Mouse (Mus musculus) heart, embryonic 16.5 days (tissue): ENCODE data around the gene Mgll. TPM values are rescaled to one million over a fixed set of nuclear protein-coding genes. Genes with fewer than 3 reads are reported as not detected.

Experiments used
- ATAC-seq: fragments of 200-750 bp; cut with Nextera tagmentation; replicated peaks from 2 replicates; pipeline ENCODE4 v1.8.0; 2017; ENCODE audit warnings: moderate number of reproducible peaks; ENCODE audit not compliant: insufficient read depth, low FRiP score; ENCODE audit errors: extremely low read depth
- H3K27ac ChIP-seq: fragments of 300-500 bp; sonication (generic); 2 replicates; pipeline ENCODE4 v1.5.1; 2014; ENCODE audit warnings: mild to moderate bottlenecking, low read length, control low read depth, moderate library complexity
- H3K27me3 ChIP-seq: fragments of 300-500 bp; sonication (generic); 2 replicates; pipeline ENCODE4 v1.6.1; 2014; ENCODE audit warnings: low read length, mixed read lengths; ENCODE audit not compliant: control insufficient read depth, insufficient read depth
- H3K36me3 ChIP-seq: fragments of 300-500 bp; sonication (generic); 2 replicates; pipeline ENCODE4 v1.6.1; 2014; ENCODE audit not compliant: control insufficient read depth, insufficient read depth
- H3K4me1 ChIP-seq: fragments of 300-500 bp; sonication (generic); 2 replicates; pipeline ENCODE4 v1.6.1; 2014; ENCODE audit warnings: low read length, mixed read lengths; ENCODE audit not compliant: control insufficient read depth, insufficient read depth
- H3K4me2 ChIP-seq: fragments of 300-500 bp; sonication (generic); 2 replicates; pipeline ENCODE4 v1.6.1; 2014; ENCODE audit warnings: low read depth, mild to moderate bottlenecking, control low read depth, low read length
- H3K4me3 ChIP-seq: fragments of 300-500 bp; sonication (generic); 2 replicates; pipeline ENCODE4 v1.5.1; 2014; ENCODE audit warnings: mild to moderate bottlenecking, control low read depth, low read length
- H3K9ac ChIP-seq: fragments of 300-500 bp; sonication (generic); 2 replicates; pipeline ENCODE4 v1.6.1; 2014; ENCODE audit warnings: low read length, control low read depth
- H3K9me3 ChIP-seq: fragments of 300-500 bp; sonication (generic); replicated peaks from 2 replicates; pipeline ENCODE4 v1.6.1; 2016; ENCODE audit warnings: low read length; ENCODE audit not compliant: control insufficient read depth
- WGBS: fragments of 180-500 bp; shearing (Covaris S2); extraction: QIAGEN DNeasy Blood & Tissue Kit; methylation state at CpG from one replicate; pipeline ENCODE4 v1.1.7; 2014; 5-methylcytosine and 5-hydroxymethylcytosine counted together
- polyA plus RNA-seq: library from polyadenylated mRNA; unstranded; fragments of >200 nt; fragmentation: Nextera tagmentation; extraction: Ambion mirVana; gene quantifications from 2 replicates; pipeline ENCODE4 v1.2.1, GENCODE M21; 2015

Mgll gene
- polyA plus RNA-seq: 54.0 and 65.2 TPM in 2 replicates

DNA sequence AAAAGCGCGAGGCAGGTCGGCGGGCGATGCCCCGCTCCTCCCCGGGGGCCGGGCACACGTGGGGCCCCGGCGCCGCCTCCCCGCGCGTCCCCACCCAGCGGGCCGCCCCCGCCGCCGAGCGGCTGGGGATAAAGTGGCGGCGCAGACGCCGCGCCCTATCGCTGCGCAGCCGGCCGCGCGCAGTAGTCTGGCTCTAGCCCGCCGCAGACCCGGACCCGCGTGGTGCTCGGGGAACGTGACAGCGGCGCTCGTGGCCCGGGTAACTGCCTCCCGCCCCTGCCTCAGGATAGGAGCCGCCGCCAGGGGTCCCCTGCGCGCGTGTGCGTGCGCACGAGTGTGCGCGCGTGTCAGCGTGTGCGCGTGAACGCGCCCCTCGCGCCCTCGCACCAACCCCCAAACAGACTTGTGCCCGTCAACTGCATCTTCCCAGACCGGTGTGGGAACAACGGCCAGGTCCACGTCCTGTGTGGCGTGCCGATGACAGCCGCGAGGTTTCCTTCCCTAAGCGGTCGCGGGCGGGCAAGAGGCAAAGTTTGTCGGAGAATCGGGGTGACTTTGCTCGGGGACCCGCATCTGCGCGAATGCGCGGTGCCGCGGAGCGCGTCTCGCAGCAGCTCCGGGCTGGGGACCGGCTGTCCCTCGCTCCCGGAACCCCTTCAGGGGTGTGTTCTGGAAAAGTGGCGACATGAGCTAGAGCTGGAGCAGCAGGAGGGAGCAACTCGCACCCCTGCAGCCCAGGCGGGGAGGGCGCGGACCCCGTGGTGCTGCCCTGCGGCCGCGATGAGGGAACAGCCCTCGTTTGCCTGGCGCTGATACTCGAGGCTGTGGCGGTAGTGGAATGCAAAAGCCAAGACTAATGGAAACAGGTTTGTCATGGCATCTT lies at the start of gene Mgll:
Mgll (plus strand) TSS at position 100 of the 883 bp plus-strand sequence.
- no peaks in the 10 kb centered on the region; the same call in 1 of the 2 replicates for H3K27me3 ChIP-seq
- peak within 1 kb of the TSS; percentile 98 for H3K4me2 ChIP-seq
- peak within 1 kb of the TSS; percentile 83 for H3K9ac ChIP-seq
- peak; percentile 84 for ATAC-seq
- no peaks in the 10 kb centered on the region for H3K9me3 ChIP-seq
- H3K27ac ChIP-seq: peak within 1 kb of the TSS; percentile 60
- H3K4me1 ChIP-seq: no peaks in the 10 kb centered on the region; the same call in 1 of the 2 replicates
- H3K4me3 ChIP-seq: peak within 1 kb of the TSS; percentile 83
- WGBS: under 1% methylated on average over 105 of the region's 105 CpGs
- H3K36me3 ChIP-seq: no peaks in the 10 kb centered on the region

DNA sequence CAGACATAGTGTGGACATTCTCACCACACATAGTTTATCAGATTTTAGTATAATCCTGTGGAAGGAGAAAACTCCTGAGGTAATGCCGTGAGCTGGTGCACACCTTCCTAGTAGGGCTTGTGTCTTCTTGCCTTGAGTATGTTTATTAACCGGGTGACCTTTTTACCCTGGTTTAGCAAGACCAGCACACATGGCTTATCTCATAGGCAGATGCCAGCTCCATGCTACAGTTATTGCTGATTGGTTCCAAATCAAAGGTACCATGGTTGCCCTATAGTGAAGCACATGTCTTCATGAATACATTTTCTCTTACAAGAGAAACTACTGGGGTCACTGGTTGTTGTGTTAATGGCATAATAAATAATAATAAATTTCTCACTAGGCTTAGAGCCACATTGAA lies 48.4 kb upstream of the Mgll start:
- Histone ChIP-seq H3K4me2 (no peak overlapping the region), H3K27ac (no peak overlapping the region), H3K9ac (no peak overlapping the region), H3K9me3 (no peaks in the 10 kb centered on the region), H3K36me3 (no peaks in the 10 kb centered on the region), H3K4me3 (no peak overlapping the region), H3K4me1 (no peaks in the 10 kb centered on the region), H3K27me3 (no peaks in the 10 kb centered on the region)
- 82% methylated on average over 2 of the region's 2 CpGs for WGBS
- ATAC-seq: no peak

DNA sequence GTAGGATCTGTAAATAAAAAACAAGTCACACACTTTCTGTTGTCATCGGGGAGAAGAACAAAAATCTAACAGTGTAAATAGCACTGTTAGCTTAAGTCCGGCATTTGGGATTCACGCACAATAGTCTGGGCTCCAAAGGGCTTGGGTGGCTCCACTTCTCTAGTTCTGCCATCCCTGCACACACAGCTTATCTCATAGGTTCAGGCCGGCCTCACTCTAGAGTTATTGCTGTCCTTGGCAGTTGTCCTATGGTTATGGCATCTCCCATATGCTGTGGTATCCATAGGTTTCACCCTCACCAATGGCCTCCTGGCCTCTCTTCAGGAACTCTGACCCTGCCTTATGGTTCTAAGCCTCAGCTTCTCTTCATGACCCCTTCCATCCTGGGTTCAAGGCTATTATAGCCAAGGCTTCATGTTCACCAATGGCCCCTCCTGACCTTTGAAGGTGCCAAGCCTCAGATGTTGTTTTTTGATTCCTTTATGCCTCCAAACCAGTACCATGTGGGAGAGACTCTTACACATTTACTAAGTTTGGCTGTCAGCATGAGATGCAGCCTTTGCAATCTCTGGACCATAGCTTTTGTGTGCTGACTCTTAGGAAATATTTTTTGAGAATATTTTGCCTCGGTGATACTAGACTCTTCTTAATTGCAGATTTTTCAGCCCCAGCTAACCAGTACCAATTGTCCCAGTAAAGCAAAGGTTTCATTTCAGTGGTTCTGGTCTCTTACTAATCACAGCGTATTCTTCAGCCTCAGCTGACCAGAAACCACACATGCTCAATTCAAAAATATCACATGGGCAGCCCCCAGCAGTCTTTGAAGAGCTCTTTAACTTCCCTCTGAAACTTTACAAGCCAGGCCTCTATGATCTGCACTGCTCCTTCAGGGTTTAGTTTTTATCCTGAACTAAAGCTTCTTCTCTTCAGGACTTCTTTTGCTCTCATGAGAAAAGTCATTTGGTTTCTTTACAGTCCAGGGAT lies 47.2 kb upstream of the Mgll start:
- no peak for ATAC-seq
- 85% methylated on average over 6 of the region's 6 CpGs for whole genome bisulfite sequencing
- Histone ChIP-seq H3K9me3 (no peaks in the 10 kb centered on the region), H3K9ac (no peak overlapping the region), H3K36me3 (no peaks in the 10 kb centered on the region), H3K4me1 (no peaks in the 10 kb centered on the region), H3K4me3 (no peak overlapping the region), H3K4me2 (no peak overlapping the region), H3K27me3 (no peaks in the 10 kb centered on the region), H3K27ac (no peak overlapping the region)

DNA sequence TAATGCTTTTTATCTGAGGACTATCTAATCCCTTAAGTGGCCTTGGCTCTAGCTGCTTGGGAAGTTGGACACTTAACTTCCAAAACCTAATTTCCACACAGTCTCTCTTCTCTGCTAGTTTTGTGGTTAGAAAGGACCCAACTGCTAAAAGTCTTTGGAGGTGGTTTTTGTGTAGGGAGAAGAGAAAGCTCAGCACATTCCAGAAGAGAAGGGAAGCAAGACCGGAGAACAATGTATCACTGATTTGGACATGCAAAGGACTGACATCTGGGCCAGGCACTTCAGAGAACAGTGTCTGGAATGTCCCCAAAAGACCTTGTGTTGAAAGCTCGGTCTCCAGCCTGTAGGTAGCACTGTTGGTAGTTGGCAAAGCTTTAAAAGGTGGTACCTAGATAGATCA lies 46.5 kb upstream of the Mgll start:
- 33% methylated on average over 2 of the region's 2 CpGs for WGBS
- H3K9ac ChIP-seq: no peak overlapping the region
- no peak for ATAC-seq

DNA sequence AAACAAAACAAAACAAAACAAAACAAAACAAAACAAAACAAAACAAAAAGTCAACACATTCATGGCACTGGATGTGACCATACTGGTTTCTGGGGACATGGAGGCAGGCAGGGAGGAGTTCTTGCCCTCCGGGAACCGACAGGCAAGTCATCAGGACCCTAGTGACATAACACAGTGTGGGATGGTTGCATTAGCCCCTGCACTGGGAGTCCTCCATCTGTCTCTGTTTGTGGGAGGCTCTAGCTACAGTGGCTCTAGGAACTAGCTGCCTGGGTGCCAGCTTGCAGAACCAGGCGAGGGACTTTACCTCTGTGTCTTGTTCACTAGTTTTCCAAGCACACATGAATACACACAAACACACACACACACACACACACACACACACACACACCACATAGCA lies 43.2 kb upstream of the Mgll start:
- Histone ChIP-seq H3K9ac (no peak overlapping the region), H3K9me3 (no peaks in the 10 kb centered on the region), H3K4me2 (no peak overlapping the region), H3K27ac (no peak overlapping the region), H3K36me3 (no peaks in the 10 kb centered on the region), H3K4me3 (no peak overlapping the region), H3K4me1 (no peaks in the 10 kb centered on the region), H3K27me3 (no peaks in the 10 kb centered on the region)
- no peak for ATAC-seq
- WGBS: 84% methylated on average over 3 of the region's 3 CpGs

More for the DNA sequence above, 46.5 kb upstream of the Mgll start:
- no peaks in the 10 kb centered on the region for H3K36me3 ChIP-seq
- no peaks in the 10 kb centered on the region for H3K4me1 ChIP-seq
- no peak overlapping the region for H3K4me2 ChIP-seq
- no peak overlapping the region for H3K4me3 ChIP-seq
- no peaks in the 10 kb centered on the region for H3K27me3 ChIP-seq
- H3K9me3 ChIP-seq: no peaks in the 10 kb centered on the region
- no peak overlapping the region for H3K27ac ChIP-seq

DNA sequence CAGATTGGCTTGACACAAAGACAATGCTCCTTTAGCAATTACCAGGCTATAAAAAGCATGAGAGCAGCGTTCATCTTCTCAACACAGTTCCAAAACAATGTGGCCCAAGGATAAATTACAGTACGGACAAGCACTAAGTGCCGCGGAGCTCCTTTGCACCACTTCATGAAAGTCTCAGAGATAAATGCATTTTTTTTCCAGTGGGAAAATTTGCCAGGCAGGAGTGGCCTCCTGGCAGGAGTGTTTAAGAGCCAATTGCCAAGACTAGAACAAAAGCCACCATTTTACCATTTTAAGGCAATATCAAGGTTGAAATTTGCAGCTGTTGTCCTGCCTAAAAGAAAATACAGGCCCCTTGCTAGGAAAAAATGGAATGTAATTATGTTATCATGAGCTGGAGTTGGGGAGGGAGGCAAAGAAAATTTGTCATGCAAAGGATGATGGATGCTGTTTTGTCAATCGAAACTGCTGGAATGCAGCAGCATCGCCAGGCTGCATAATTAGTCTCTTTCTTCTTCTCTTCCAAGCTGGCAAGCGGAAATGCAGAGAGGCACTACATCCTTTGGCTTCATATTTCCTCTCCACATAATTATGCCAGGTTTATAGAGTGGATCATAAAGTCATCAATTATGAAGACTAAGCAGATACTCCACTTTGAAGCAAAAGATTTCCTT lies 40.7 kb upstream of the Mgll start:
- WGBS: 57% methylated on average over 7 of the region's 7 CpGs
- H3K9ac ChIP-seq: no peak overlapping the region
- H3K27me3 ChIP-seq: no peaks in the 10 kb centered on the region
- no peak overlapping the region for H3K4me2 ChIP-seq
- H3K4me3 ChIP-seq: no peak overlapping the region
- no peaks in the 10 kb centered on the region for H3K36me3 ChIP-seq
- H3K4me1 ChIP-seq: no peaks in the 10 kb centered on the region
- H3K27ac ChIP-seq: no peak overlapping the region
- no peak for ATAC-seq
- H3K9me3 ChIP-seq: no peaks in the 10 kb centered on the region

DNA sequence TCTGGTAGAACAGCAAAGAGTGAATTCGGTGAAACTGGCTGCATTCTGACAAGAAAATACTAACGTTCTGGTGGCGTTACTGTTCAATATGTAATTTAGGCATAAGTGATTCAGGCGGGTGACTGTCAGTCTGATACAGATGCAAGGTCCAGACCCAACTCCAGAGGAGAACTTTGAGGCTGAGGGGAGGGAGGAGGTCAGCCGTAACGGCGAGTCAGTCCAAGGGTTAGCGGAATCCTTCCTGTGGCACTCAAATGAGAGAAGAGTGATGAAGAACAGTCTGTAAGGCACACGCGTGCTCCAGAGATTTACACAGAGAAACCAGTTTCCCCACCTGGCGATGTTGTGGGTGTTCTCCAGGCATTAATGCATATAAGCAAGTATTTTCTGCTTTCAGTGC lies 36.0 kb upstream of the Mgll start:
- Histone ChIP-seq H3K36me3 (no peaks in the 10 kb centered on the region), H3K4me1 (no peaks in the 10 kb centered on the region), H3K4me3 (no peak overlapping the region), H3K4me2 (no peak overlapping the region), H3K27me3 (no peaks in the 10 kb centered on the region), H3K27ac (no peak overlapping the region), H3K9me3 (no peaks in the 10 kb centered on the region), H3K9ac (no peak overlapping the region)
- no peak for ATAC-seq
- WGBS: 80% methylated on average over 11 of the region's 11 CpGs

DNA sequence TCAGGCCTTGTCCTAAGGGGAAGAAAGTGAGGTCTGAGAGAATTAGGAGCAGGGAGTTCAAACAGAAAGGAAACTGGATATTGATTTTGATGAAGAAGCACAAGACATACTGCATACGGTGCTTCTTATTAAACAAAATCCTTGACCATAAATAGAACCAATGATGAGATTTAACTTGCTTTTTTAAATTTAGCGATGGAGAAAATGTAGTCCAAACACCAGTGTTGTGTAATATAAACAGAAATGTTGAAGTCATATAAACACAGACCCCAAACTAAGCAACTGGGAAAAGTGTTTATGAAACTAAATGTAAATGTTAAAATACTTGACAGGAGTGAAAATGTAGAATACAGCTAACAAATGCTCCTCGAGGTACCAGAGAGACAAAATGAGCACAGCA lies 35.5 kb upstream of the Mgll start:
- Histone ChIP-seq H3K4me2 (no peak overlapping the region), H3K4me3 (no peak overlapping the region), H3K36me3 (no peaks in the 10 kb centered on the region), H3K27ac (no peak overlapping the region), H3K9ac (no peak overlapping the region), H3K4me1 (no peaks in the 10 kb centered on the region), H3K27me3 (no peaks in the 10 kb centered on the region), H3K9me3 (no peaks in the 10 kb centered on the region)
- no peak for ATAC-seq
- 76% methylated on average over 3 of the region's 3 CpGs for WGBS
